Mouse (Mus musculus): ENCODE measurements around the gene Wrap53. TPM values are rescaled to one million over a fixed set of nuclear protein-coding genes. Genes with fewer than 3 reads are reported as not detected.

Wrap53 gene
- polyA plus RNA-seq (2014; fragmentation: Illumina TruSeq; extraction: RNeasy Lipid Tissue Mini Kit (QIAGEN cat#74804); ENCODE audit: low read depth, low replicate concordance): 1.1 TPM

DNA sequence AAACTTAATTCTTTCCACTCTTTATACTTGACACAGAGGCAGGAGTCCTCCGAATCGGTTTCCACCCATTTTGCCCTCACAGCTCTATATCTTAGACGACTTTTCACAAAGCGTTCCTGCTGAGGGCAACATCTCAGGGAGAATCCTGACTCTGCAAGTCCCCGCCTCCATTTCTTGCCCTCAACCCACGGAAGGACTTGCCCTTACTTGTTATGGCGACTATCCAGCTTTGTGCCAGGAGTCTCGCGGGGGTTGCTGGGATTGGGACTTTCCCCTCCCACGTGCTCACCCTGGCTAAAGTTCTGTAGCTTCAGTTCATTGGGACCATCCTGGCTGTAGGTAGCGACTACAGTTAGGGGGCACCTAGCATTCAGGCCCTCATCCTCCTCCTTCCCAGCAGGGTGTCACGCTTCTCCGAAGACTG, at the start of gene Wrap53, which contains the start of gene Trp53:
Gene Wrap53 (minus strand): TSS at position 165 of the 424 bp plus-strand sequence.
Gene Trp53 (plus strand): TSS at position 269 of the 424 bp plus-strand sequence.

GRCm38 (mm10) chr11:69621571-69622268, 41.7 kb upstream of the Wrap53 start, which contains the start of gene Sat2:
TSS of gene Sat2 (plus strand) at chr11:69622024.

GRCm38 (mm10) chr11:69617805-69618204, 37.8 kb upstream of the Wrap53 start, which contains the start of gene Shbg:
TSS of gene Shbg (minus strand) at chr11:69617905.

GRCm38 (mm10) chr11:69605726-69606490, 25.9 kb upstream of the Wrap53 start, which contains the start of gene Atp1b2:
TSS of gene Atp1b2 (minus strand) at chr11:69605942.

GRCm38 (mm10) chr11:69559851-69560765, 19.9 kb downstream of the Wrap53 start, which contains the start of gene Efnb3:
TSS of gene Efnb3 (minus strand) at chr11:69560205.

GRCm38 (mm10) chr11:69549060-69549656, 30.9 kb downstream of the Wrap53 start, which contains the start of gene Dnah2:
TSS of gene Dnah2 (minus strand) at chr11:69549110.

Other genes with a start within 250 kb of the Wrap53 start
- 0.79 TPM for gene Rnf227, start 239.8 kb downstream of the Wrap53 start, polyA plus RNA-seq (2014; fragmentation: Illumina TruSeq; extraction: RNeasy Lipid Tissue Mini Kit (QIAGEN cat#74804); ENCODE audit: low read depth, low replicate concordance)
- gene Chd3, start 210.8 kb downstream of the Wrap53 start, polyA plus RNA-seq (2014; fragmentation: Illumina TruSeq; extraction: RNeasy Lipid Tissue Mini Kit (QIAGEN cat#74804); ENCODE audit: low read depth, low replicate concordance): 19.3 TPM
- 5.9 TPM for gene Naa38, start 184.8 kb downstream of the Wrap53 start, polyA plus RNA-seq (2014; fragmentation: Illumina TruSeq; extraction: RNeasy Lipid Tissue Mini Kit (QIAGEN cat#74804); ENCODE audit: low read depth, low replicate concordance)
- gene Cyb5d1, start 184.6 kb downstream of the Wrap53 start, polyA plus RNA-seq (2014; fragmentation: Illumina TruSeq; extraction: RNeasy Lipid Tissue Mini Kit (QIAGEN cat#74804); ENCODE audit: low read depth, low replicate concordance): 31.9 TPM
- gene Tmem88, start 182.0 kb downstream of the Wrap53 start, polyA plus RNA-seq (2014; fragmentation: Illumina TruSeq; extraction: RNeasy Lipid Tissue Mini Kit (QIAGEN cat#74804); ENCODE audit: low read depth, low replicate concordance): not detected
- 1.9 TPM for gene Kdm6b, start 166.6 kb downstream of the Wrap53 start, polyA plus RNA-seq (2014; fragmentation: Illumina TruSeq; extraction: RNeasy Lipid Tissue Mini Kit (QIAGEN cat#74804); ENCODE audit: low read depth, low replicate concordance)
- gene Dnah2, start 31.1 kb downstream of the Wrap53 start, polyA plus RNA-seq (2014; fragmentation: Illumina TruSeq; extraction: RNeasy Lipid Tissue Mini Kit (QIAGEN cat#74804); ENCODE audit: low read depth, low replicate concordance): not detected
- gene Efnb3, start 20.1 kb downstream of the Wrap53 start, polyA plus RNA-seq (2014; fragmentation: Illumina TruSeq; extraction: RNeasy Lipid Tissue Mini Kit (QIAGEN cat#74804); ENCODE audit: low read depth, low replicate concordance): not detected
- gene Trp53, start 104 bp upstream of the Wrap53 start, polyA plus RNA-seq (2014; fragmentation: Illumina TruSeq; extraction: RNeasy Lipid Tissue Mini Kit (QIAGEN cat#74804); ENCODE audit: low read depth, low replicate concordance): 3.8 TPM
- 0.13 TPM for gene Atp1b2, start 25.7 kb upstream of the Wrap53 start, polyA plus RNA-seq (2014; fragmentation: Illumina TruSeq; extraction: RNeasy Lipid Tissue Mini Kit (QIAGEN cat#74804); ENCODE audit: low read depth, low replicate concordance)
- gene Shbg, start 37.6 kb upstream of the Wrap53 start, polyA plus RNA-seq (2014; fragmentation: Illumina TruSeq; extraction: RNeasy Lipid Tissue Mini Kit (QIAGEN cat#74804); ENCODE audit: low read depth, low replicate concordance): not detected
- gene Sat2, start 41.8 kb upstream of the Wrap53 start, polyA plus RNA-seq (2014; fragmentation: Illumina TruSeq; extraction: RNeasy Lipid Tissue Mini Kit (QIAGEN cat#74804); ENCODE audit: low read depth, low replicate concordance): 8.5 TPM
- 7.8 TPM for gene Fxr2, start 52.7 kb upstream of the Wrap53 start, polyA plus RNA-seq (2014; fragmentation: Illumina TruSeq; extraction: RNeasy Lipid Tissue Mini Kit (QIAGEN cat#74804); ENCODE audit: low read depth, low replicate concordance)
- gene Sox15, start 75.1 kb upstream of the Wrap53 start, polyA plus RNA-seq (2014; fragmentation: Illumina TruSeq; extraction: RNeasy Lipid Tissue Mini Kit (QIAGEN cat#74804); ENCODE audit: low read depth, low replicate concordance): not detected
- gene Mpdu1, start 82.4 kb upstream of the Wrap53 start, polyA plus RNA-seq (2014; fragmentation: Illumina TruSeq; extraction: RNeasy Lipid Tissue Mini Kit (QIAGEN cat#74804); ENCODE audit: low read depth, low replicate concordance): 22.1 TPM
- gene Cd68, start 85.9 kb upstream of the Wrap53 start, polyA plus RNA-seq (2014; fragmentation: Illumina TruSeq; extraction: RNeasy Lipid Tissue Mini Kit (QIAGEN cat#74804); ENCODE audit: low read depth, low replicate concordance): 3.8 TPM
- 340 TPM for gene Eif4a1, start 92.2 kb upstream of the Wrap53 start, polyA plus RNA-seq (2014; fragmentation: Illumina TruSeq; extraction: RNeasy Lipid Tissue Mini Kit (QIAGEN cat#74804); ENCODE audit: low read depth, low replicate concordance)
- 33.7 TPM for gene Senp3, start 101.8 kb upstream of the Wrap53 start, polyA plus RNA-seq (2014; fragmentation: Illumina TruSeq; extraction: RNeasy Lipid Tissue Mini Kit (QIAGEN cat#74804); ENCODE audit: low read depth, low replicate concordance)
- 2.8 TPM for gene Tnfsf13, start 105.5 kb upstream of the Wrap53 start, polyA plus RNA-seq (2014; fragmentation: Illumina TruSeq; extraction: RNeasy Lipid Tissue Mini Kit (QIAGEN cat#74804); ENCODE audit: low read depth, low replicate concordance)
- gene Tnfsf12, start 115.6 kb upstream of the Wrap53 start, polyA plus RNA-seq (2014; fragmentation: Illumina TruSeq; extraction: RNeasy Lipid Tissue Mini Kit (QIAGEN cat#74804); ENCODE audit: low read depth, low replicate concordance): 1.5 TPM
- gene Tnfsfm13, start 115.8 kb upstream of the Wrap53 start, polyA plus RNA-seq (2014; fragmentation: Illumina TruSeq; extraction: RNeasy Lipid Tissue Mini Kit (QIAGEN cat#74804); ENCODE audit: low read depth, low replicate concordance): not detected
- 7.7 TPM for gene Polr2a, start 178.4 kb upstream of the Wrap53 start, polyA plus RNA-seq (2014; fragmentation: Illumina TruSeq; extraction: RNeasy Lipid Tissue Mini Kit (QIAGEN cat#74804); ENCODE audit: low read depth, low replicate concordance)
- not detected for gene Slc35g3, start 181.7 kb upstream of the Wrap53 start, polyA plus RNA-seq (2014; fragmentation: Illumina TruSeq; extraction: RNeasy Lipid Tissue Mini Kit (QIAGEN cat#74804); ENCODE audit: low read depth, low replicate concordance)
- 4.1 TPM for gene Zbtb4, start 185.7 kb upstream of the Wrap53 start, polyA plus RNA-seq (2014; fragmentation: Illumina TruSeq; extraction: RNeasy Lipid Tissue Mini Kit (QIAGEN cat#74804); ENCODE audit: low read depth, low replicate concordance)
- gene Chrnb1, start 215.7 kb upstream of the Wrap53 start, polyA plus RNA-seq (2014; fragmentation: Illumina TruSeq; extraction: RNeasy Lipid Tissue Mini Kit (QIAGEN cat#74804); ENCODE audit: low read depth, low replicate concordance): 0.58 TPM
- 0.29 TPM for gene Fgf11, start 221.6 kb upstream of the Wrap53 start, polyA plus RNA-seq (2014; fragmentation: Illumina TruSeq; extraction: RNeasy Lipid Tissue Mini Kit (QIAGEN cat#74804); ENCODE audit: low read depth, low replicate concordance)
- 3.6 TPM for gene Tmem102, start 225.4 kb upstream of the Wrap53 start, polyA plus RNA-seq (2014; fragmentation: Illumina TruSeq; extraction: RNeasy Lipid Tissue Mini Kit (QIAGEN cat#74804); ENCODE audit: low read depth, low replicate concordance)
- gene Gm39566, start 235.0 kb upstream of the Wrap53 start, polyA plus RNA-seq (2014; fragmentation: Illumina TruSeq; extraction: RNeasy Lipid Tissue Mini Kit (QIAGEN cat#74804); ENCODE audit: low read depth, low replicate concordance): not detected
- gene Spem2, start 238.2 kb upstream of the Wrap53 start, polyA plus RNA-seq (2014; fragmentation: Illumina TruSeq; extraction: RNeasy Lipid Tissue Mini Kit (QIAGEN cat#74804); ENCODE audit: low read depth, low replicate concordance): not detected
- not detected for gene Spem1, start 241.9 kb upstream of the Wrap53 start, polyA plus RNA-seq (2014; fragmentation: Illumina TruSeq; extraction: RNeasy Lipid Tissue Mini Kit (QIAGEN cat#74804); ENCODE audit: low read depth, low replicate concordance)

Data from liver, adult 10 weeks (tissue).